Mouse (Mus musculus) embryonic facial prominence, embryonic 10.5 days (tissue): ENCODE measurements around the gene Pcbp1. TPM values are rescaled to one million over a fixed set of nuclear protein-coding genes. Genes with fewer than 3 reads are reported as not detected.
A peak's percentile ranks its signal among the peaks of the same experiment; 100 is the strongest.

Source experiments
- DNase-seq: peaks from one replicate; pipeline ENCODE4 v3.0.0-alpha.2; 2017; ENCODE audit warnings: low spot score
- H3K27ac ChIP-seq: fragments of 300-500 bp; sonication (generic); replicated peaks from 2 replicates; pipeline ENCODE4 v1.5.1; 2016; ENCODE audit warnings: mild to moderate bottlenecking
- H3K27me3 ChIP-seq: fragments of 300-500 bp; sonication (generic); replicated peaks from 2 replicates; pipeline ENCODE4 v1.6.1; 2016; ENCODE audit warnings: low read depth, mild to moderate bottlenecking; ENCODE audit not compliant: poor library complexity, severe bottlenecking
- H3K36me3 ChIP-seq: fragments of 300-500 bp; sonication (generic); replicated peaks from 2 replicates; pipeline ENCODE4 v1.6.1; 2016; ENCODE audit warnings: mild to moderate bottlenecking, moderate library complexity
- H3K4me1 ChIP-seq: fragments of 300-500 bp; sonication (generic); 2 replicates; pipeline ENCODE4 v1.6.1; 2016
- H3K4me3 ChIP-seq: fragments of 300-500 bp; sonication (generic); 2 replicates; pipeline ENCODE4 v1.5.1; 2016; ENCODE audit warnings: mild to moderate bottlenecking, moderate library complexity
- H3K9me3 ChIP-seq: fragments of 300-500 bp; sonication (generic); 2 replicates; pipeline ENCODE4 v1.6.1; 2016; ENCODE audit warnings: mild to moderate bottlenecking
- WGBS: fragments of 180-500 bp; shearing (Covaris S2); methylation state at CpG from one replicate; pipeline ENCODE4 v1.1.7; 2016; 5-methylcytosine and 5-hydroxymethylcytosine counted together
- microRNA-seq: library from miRNA; unstranded; fragments of <30 nt; microRNA quantifications from one replicate; pipeline ENCODE4, GENCODE M21; 2017
- polyA plus RNA-seq: library from polyadenylated mRNA; unstranded; fragments of >200 nt; fragmentation: Nextera tagmentation; extraction: Ambion mirVana; gene quantifications from 2 replicates; pipeline ENCODE4 v1.2.1, GENCODE M21; 2016

Gene Pcbp1
- polyA plus RNA-seq, 1 experiment from 2014 or later = 560 TPM

DNA sequence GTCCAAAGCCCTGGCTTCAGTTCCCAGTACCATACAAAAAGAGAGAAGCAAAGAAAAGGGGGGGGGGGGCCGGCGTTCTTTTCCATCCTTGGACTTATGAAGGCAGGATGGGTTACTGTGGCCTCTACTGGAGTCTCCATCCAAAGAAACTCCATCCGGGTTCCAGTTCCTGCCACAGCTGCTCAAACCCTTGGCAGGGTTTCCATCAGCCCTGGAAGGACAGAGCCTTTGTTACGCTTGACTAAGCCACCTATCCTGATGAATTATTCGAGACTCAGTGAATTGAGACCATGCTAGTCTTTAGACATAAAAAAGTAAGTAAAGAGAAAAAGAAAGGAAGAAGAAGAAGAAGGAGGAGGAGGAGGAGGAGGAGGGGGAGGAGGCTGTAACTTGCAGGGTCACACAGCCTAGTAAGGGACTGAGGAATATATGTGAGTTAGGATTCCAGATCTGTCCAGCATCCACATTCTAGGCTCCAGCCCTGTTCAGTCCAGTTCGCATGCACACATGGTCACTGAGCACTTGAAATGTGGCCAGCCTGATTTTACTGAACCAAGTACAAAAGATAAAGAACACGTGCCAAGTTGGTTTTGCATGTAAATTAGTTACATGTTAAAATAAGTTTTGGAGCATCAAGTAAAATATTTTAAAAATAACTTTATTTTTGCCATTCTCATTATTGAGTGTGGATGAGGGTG lies 40.0 kb downstream of the Pcbp1 start:
- no peaks in the 10 kb centered on the region for H3K9me3 ChIP-seq
- H3K4me1 ChIP-seq = peaks cover 20% of the 10 kb centered on the region
- H3K27ac ChIP-seq = 0 out of 2 replicates have a peak overlapping the region, but pooled peaks have one; percentile 35
- no peaks in the 10 kb centered on the region for H3K27me3 ChIP-seq
- 83% methylated on average over 7 of the region's 7 CpGs for WGBS
- H3K4me3 ChIP-seq = no peak overlapping the region
- H3K36me3 ChIP-seq = no peaks in the 10 kb centered on the region
- DNase-seq = no peak

DNA sequence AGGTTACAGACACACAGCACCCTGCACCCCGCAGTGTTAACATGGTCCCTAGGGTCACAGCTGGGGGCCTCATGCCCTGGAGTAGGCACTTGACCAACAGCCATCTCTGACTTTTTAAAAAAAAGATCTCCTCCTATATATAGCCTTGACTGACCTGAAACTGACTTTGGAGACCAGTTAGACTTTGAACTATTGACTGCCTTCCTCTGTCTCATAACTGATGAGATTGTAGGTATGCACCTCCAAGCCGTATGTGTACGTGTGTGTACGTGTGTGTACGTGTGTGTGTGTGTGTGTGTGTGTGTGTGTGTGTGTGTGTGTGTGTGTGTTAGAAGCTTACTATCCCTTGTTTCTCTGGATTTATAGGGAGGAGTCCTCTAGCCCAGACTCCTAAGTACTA lies 44.2 kb downstream of the Pcbp1 start:
- Histone ChIP-seq H3K36me3 (no peaks in the 10 kb centered on the region), H3K27ac (no peak overlapping the region), H3K4me1 (peaks cover 42% of the 10 kb centered on the region), H3K27me3 (no peaks in the 10 kb centered on the region), H3K9me3 (no peaks in the 10 kb centered on the region), H3K4me3 (no peak overlapping the region)
- no peak for DNase-seq
- 86% methylated on average over 5 of the region's 5 CpGs for WGBS

DNA sequence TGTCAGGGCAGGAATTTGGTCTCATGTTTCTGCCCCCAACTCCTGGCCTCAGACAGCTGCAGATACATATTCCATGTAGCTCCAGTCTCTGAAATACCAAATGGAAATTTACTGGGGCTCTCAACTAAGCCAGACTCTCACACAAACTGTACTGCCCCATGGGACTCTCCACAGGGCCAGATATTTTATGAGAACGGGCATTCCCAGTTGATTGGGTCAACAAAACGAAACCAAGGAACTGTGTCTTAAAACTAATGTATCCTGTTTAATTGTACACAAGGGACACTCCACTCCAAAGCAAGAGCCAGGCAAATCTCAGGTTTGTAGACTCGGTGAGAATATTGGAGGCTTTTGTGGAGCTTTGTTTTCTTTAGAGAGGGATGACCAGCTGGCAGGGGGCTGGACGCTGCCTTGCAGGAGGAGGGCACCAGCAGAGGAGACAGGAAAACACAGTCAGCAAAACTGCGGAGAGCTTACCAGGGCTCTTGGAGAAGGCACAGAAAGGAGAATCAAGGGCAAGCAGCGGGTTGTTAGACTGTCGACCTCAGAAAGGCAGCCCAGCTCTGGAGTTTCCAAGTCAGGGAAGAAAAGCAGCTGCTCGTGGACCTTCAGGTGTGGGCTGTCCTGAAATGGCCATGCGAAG lies 45.8 kb downstream of the Pcbp1 start:
- peaks cover 45% of the 10 kb centered on the region for H3K4me1 ChIP-seq
- peak overlapping the region; percentile 34 for H3K4me3 ChIP-seq
- H3K27ac ChIP-seq = peak overlapping the region; percentile 82
- no peaks in the 10 kb centered on the region for H3K27me3 ChIP-seq
- 30% methylated on average over 9 of the region's 9 CpGs for WGBS
- DNase-seq = peak; percentile 39
- H3K36me3 ChIP-seq = no peaks in the 10 kb centered on the region
- no peaks in the 10 kb centered on the region for H3K9me3 ChIP-seq

DNA sequence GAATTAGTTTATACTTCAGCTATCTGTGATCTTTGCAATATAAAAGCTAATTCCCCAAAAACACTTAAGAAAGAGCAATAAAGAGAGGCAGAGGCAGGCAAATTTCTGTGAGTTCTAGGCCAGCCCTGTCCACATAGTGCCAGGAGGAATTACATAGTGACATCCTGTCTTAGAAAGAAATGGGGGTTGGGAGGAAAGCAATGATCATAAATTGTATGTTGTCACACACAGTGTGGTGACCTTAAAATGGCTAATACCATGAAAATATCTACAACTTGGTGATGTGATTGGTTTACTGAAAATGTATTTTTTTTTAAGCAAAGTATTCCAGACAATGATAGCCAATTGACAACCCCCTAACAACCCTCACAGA lies 46.3 kb downstream of the Pcbp1 start:
- H3K27ac ChIP-seq = peak overlapping the region; percentile 82
- no peaks in the 10 kb centered on the region for H3K9me3 ChIP-seq
- H3K4me1 ChIP-seq = peaks cover 46% of the 10 kb centered on the region
- no peak for DNase-seq
- peak overlapping the region; percentile 34; the same call in 1 of the 2 replicates for H3K4me3 ChIP-seq
- H3K36me3 ChIP-seq = no peaks in the 10 kb centered on the region
- H3K27me3 ChIP-seq = no peaks in the 10 kb centered on the region

DNA sequence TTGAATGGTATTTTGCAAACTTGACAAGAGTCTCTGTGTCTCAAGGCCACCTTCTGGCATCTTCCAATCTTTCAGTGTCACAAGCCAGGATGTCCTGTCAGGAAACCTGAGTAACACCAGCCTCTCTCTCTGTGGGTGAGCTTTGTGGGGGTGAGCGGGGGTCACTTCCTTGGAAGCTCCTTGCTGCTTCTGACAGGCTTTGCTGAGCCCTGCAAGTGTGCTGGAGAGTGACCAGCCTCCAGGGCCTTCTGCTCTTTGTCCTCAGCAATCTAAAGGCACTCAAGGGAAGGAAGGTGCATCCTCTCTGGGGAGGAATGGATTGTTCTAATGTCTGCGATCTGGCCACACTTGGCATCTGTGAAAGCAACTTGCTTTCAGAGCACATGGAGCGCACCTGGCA lies 46.8 kb downstream of the Pcbp1 start:
- Histone ChIP-seq H3K9me3 (no peaks in the 10 kb centered on the region), H3K27ac (peak overlapping the region; percentile 82), H3K27me3 (no peaks in the 10 kb centered on the region), H3K4me3 (no peak overlapping the region), H3K4me1 (peaks cover 46% of the 10 kb centered on the region), H3K36me3 (no peaks in the 10 kb centered on the region)
- DNase-seq = peak; percentile 25
- WGBS = 61% methylated on average over 3 of the region's 3 CpGs

DNA sequence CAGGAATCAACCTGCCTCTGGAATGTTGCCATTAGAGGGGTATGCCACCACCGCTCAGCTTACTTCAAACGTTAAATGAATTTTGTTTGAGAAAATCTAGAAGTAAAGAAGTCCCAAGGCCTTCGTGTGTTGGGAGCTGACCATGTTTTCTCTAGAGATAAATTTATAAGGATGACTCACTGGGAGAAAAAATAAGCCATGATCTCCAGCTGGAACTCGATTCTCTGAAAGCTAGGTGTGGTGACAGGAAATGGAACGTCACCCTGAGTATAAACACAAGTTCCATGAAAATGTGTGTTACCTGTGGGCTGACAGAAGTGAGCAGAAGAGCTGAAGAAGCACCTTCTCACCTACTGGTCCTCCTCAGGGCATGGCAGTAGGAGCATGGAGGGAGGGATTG lies 49.2 kb downstream of the Pcbp1 start:
- Histone ChIP-seq H3K9me3 (no peaks in the 10 kb centered on the region), H3K4me3 (no peak overlapping the region), H3K4me1 (peaks cover 59% of the 10 kb centered on the region), H3K27ac (no peak overlapping the region), H3K27me3 (no peaks in the 10 kb centered on the region), H3K36me3 (no peaks in the 10 kb centered on the region)
- no peak for DNase-seq
- 84% methylated on average over 5 of the region's 5 CpGs for WGBS

DNA sequence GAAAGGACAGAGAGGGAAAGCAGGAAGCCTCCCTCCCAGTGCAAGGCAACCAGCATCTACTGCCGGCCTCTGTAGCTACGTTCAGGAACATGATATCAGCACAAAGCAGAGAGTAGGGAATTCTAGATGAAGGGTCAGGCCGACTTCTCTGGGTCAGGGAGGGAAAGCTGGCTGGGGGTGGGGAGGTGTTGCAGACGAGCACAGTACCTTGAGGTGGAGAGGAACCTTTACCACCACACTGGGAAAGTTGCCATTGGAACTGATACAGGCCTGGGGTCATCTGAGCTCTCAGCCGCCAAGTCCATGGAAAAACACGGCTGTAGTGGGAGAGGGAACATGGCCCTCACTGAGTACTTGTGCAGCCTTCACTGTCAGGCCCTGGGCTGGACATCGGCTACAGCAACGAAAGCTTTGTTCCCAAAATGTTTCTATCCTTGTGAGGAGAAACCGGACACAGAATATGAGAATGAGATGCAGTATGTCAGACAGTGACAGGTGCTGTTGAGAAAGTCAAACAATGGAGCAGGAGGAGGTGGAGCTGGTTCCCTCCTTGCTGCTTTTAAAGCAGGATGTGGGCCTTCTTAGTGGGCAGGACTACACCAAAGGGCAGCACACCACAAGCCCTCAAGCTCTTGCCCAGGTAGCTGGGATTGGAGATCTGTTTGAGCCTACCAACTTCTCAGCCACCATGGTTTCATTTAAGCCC lies 50.5 kb downstream of the Pcbp1 start:
- H3K4me1 ChIP-seq = peaks cover 57% of the 10 kb centered on the region
- H3K27ac ChIP-seq = peak overlapping the region; percentile 64
- H3K27me3 ChIP-seq = no peaks in the 10 kb centered on the region

DNA sequence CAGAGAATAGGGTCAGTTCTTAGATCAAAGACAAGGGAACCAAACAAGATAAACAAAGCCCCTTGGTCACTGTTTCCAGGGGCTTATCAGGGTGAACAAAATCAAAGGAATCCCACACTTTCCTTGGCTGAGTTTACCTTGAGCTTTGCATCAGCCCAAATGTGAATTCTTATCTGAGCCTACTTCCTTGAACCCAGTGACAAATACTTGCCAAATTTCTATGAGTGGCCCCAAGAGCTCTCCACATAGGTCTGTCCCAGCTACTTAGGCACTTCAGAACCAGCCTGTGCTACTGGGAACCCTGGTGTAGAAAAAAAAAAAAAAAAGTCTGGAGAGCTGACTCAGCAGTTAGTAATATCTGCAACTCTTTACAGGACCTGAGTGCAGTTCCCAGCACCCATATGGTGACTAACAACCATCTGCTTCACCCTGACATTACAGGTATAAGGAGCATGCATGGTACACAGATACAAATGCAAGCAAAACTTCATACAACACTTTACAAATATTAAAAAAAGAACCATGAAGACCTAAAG lies 51.4 kb downstream of the Pcbp1 start:
- H3K36me3 ChIP-seq = peaks cover 12% of the 10 kb centered on the region
- 0 out of 2 replicates have a peak overlapping the region, but pooled peaks have one; percentile 64 for H3K27ac ChIP-seq
- no peaks in the 10 kb centered on the region for H3K9me3 ChIP-seq
- H3K27me3 ChIP-seq = no peaks in the 10 kb centered on the region
- H3K4me1 ChIP-seq = peaks cover 48% of the 10 kb centered on the region
- no peak for DNase-seq
- no peak overlapping the region for H3K4me3 ChIP-seq

More for the DNA sequence above, 50.5 kb downstream of the Pcbp1 start:
- H3K4me3 ChIP-seq = no peak overlapping the region
- peaks cover 3% of the 10 kb centered on the region for H3K36me3 ChIP-seq
- DNase-seq = no peak
- WGBS = 81% methylated on average over 9 of the region's 9 CpGs
- no peaks in the 10 kb centered on the region for H3K9me3 ChIP-seq

Small RNAs within 50 kb of the gene (microRNA-seq; reads per million reads assigned to microRNA genes)
- gene Gm22184 = not detected

Other genes starting within 250 kb of the Pcbp1 start
- 191 and 201 TPM in 2 replicates for gene Fam136a, start 160.7 kb downstream of the Pcbp1 start, polyA plus RNA-seq
- gene Snrpg, start 155.0 kb downstream of the Pcbp1 start, polyA plus RNA-seq = 902 and 949 TPM in 2 replicates
- 68.2 and 73.0 TPM in 2 replicates for gene Pcyox1, start 129.2 kb downstream of the Pcbp1 start, polyA plus RNA-seq
- gene Tia1, start 122.1 kb downstream of the Pcbp1 start, polyA plus RNA-seq = 214 and 222 TPM in 2 replicates
- gene Gm44790, start 99.7 kb downstream of the Pcbp1 start, polyA plus RNA-seq = 0.69 and 2.5 TPM in 2 replicates
- gene C87436, start 87.9 kb downstream of the Pcbp1 start, polyA plus RNA-seq = 22.6 and 25.1 TPM in 2 replicates
- gene Asprv1, start 101.8 kb upstream of the Pcbp1 start, polyA plus RNA-seq = 0.69 and 1.3 TPM in 2 replicates
- 9.5 and 11.4 TPM in 2 replicates for gene Mxd1, start 142.8 kb upstream of the Pcbp1 start, polyA plus RNA-seq
- gene Snrnp27, start 158.2 kb upstream of the Pcbp1 start, polyA plus RNA-seq = 124 and 134 TPM in 2 replicates
- 36.2 and 36.3 TPM in 2 replicates for gene Gmcl1, start 207.1 kb upstream of the Pcbp1 start, polyA plus RNA-seq